Mouse (Mus musculus) adrenal gland, postnatal 4 days (tissue): ENCODE measurements around the gene Cdh23. TPM values are rescaled to one million over a fixed set of nuclear protein-coding genes. Genes with fewer than 3 reads are reported as not detected.
"Not testable (repeated sequence)": the region's sequence is repeated elsewhere in the genome, so short reads cannot be mapped to it uniquely, and the experiment has no call there.

Experiments used
- DNase-seq, 2 experiments: peaks; one replicate each; pipeline ENCODE4 v3.0.0; 2021 to 2022; ENCODE audit warnings: low spot score in 2 of 2, mixed read lengths in 2 of 2
- long read RNA-seq, 2 experiments: library from polyadenylated mRNA; stranded (forward); transcript quantifications; one replicate each; pipeline ENCODE4 v2.0.0; 2021
- total RNA-seq, 2 experiments: library from RNA; stranded (reverse); gene quantifications; 2 replicates each; pipeline ENCODE4 v1.2.3; 2021

Cdh23 gene
- total RNA-seq: 1 to 10 TPM; 1.5 to 2.2 TPM
- long read RNA-seq, experiment 1: 0 reads
- long read RNA-seq, experiment 2, partial matches to known transcripts: 0 of 1 reads
- long read RNA-seq, experiment 2, other reads (novel, unspliced or antisense): 1 of 1 reads

DNA sequence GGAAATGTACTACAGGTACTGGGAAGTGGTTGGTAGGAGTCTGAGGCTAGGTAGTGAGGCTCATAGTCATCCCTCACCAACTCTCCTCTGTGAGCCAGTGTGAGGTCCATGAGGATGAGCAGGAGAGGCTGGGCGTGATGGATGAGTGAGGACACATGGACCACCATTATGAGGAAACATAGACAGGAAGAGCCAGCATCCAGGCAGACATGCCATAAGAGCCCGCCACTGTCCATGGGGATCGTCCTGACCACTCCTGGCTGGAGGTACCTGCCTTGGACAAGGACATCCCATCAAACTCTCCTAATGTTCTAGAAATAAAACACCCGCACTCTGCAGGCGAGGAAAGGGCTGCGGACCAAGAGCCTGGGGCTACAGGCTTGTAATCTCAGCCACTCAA, at the start of gene Cdh23:
TSS of gene Cdh23 (minus strand) at position 101 of the 400 bp plus-strand sequence.
- no peak for DNase-seq

DNA sequence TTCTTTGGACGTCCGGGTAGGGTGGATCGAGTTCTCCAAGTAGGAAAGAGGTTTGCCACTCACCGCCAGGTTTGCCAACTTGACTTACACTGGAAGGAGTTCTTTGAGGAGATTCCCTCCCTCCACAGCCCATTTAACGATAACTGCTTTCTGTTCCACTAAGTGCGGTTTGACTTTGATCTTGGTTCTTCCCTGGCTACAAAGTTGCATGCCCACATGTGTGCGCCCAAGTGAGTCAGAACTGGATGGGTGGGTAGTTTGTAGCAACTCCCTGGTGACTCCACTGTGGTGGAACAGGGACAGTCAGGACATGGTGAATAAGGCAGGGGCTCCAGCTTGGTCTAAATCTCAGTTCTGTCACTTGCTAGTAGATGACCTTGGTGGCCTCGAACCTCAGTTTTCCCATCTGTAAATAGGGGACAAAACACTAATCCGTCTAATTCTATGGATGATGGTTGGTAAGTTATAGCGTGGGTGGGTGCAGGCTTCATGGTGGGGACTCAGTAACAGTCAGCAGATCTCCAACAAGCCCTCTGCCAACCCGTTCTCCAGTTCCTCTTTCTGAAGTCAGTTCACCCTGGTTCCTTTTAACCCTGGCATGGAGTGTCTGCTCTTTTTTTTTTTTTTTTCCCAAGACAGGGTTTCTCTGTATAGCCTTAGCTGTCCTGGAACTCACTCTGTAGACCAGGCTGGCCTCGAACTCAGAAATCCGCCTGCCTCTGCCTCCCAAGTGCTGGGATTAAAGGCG, 48.4 kb upstream of the Cdh23 start:
- DNase-seq: no peak

DNA sequence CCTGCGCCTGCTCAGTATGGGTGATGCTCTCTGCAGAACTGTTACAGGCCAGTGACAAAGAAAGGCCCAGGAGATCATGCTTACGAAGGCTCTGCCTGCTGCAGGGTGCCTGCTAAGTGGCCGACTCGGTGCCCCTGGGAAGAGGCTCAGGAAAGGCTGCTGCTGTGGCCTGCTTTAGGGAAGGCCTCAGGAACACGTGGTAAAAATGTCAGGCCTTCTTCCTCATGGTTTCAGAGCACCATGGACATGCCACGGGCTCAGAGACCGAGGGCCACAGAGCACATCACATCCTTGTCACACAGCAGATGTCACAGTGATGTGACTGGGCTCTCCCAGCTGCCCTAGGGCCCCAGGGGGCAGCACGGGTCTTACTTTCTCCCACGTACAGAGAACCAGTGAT, 47.4 kb upstream of the Cdh23 start:
- DNase-seq: no peak

DNA sequence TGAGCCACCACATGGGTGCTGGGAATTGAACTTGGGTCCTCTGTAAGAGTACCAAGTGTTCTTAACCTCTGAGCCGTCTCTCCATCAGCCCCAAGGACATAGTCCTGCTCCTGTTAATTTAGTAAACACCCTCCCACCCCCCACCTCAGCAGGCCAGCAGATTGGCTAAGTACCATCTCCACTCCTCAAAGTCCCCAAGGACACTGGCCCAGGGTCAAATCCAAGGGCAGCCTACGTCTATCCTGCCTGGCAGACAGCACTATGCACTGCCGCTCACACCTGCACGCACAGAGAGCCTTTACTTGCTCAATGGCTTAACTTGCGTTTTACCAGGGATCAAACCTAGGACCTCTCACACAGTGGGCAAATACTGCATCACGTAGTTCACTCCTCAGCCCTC, 46.7 kb upstream of the Cdh23 start:
- no peak for DNase-seq

DNA sequence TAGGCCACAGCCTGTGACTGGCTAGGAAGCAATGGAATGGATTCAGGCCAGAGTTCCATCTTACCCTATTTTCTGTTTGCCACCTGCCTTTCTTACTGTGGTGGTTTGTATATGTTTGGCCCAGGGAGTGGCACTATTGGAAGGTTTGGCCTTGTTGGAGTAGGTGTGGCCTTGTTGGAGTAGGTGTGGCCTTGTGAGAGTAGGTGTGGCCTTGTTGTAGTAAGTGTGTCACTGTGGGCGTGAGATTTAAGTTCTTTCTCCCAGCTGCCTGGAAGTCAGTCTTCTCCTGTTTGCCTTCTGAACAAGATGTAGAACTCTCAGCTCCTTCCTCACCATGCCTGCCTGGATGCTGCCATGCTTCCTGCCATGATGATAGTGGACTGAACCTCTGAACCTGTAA, 46.0 kb upstream of the Cdh23 start:
- not testable (repeated sequence) for DNase-seq

DNA sequence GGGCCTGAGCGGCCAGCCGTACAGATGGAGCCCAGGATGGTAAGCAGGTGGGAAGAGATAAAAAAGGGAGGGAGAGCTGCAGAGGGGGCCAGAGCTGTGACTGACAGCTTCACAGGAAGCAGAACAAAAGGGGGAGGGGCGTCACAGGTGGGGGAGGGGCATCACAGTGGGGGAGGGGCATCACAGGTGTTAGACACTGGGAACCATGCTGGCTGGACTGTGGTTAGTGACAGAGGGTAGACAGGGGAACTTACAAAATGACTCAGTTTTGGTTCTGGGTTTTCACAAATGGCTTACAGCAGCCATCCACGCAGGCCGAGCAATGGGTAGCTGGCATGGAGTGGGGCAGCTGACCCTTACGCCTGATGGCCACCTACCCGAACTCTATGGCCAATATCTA, 45.1 kb upstream of the Cdh23 start:
- DNase-seq: no peak

DNA sequence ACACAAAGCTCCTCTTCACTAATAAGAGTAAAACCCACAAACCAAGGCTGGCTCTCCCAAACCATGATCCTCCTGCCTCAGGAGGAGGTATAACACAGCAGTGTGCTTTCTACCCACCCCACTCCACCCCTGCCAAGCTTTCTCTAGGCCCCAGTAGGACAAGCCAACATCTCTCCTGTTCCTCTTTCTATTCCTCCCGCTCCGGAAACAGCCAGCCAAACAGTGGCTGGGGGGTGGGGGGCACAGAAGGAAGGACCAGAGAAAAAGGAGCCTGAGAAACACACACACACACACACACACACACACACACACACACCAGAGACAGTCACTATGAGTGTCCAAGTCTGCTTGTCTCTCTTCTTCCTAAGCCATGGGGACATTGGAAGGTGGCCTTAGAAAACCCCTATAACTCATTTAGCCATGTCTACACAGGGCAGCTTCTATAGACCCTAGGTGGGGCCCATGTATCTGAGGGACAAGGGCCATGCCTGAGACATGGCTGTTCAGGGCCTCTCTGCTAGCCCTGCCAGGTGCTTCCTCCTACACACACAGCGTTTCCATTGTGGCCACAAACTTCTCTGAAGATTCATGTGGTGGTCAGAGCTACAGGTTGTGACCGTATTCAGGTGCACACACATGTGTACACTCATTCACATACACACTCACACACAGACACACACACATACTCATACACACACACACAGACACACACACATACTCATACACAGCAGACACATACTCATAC, 43.5 kb upstream of the Cdh23 start:
- no peak for DNase-seq

DNA sequence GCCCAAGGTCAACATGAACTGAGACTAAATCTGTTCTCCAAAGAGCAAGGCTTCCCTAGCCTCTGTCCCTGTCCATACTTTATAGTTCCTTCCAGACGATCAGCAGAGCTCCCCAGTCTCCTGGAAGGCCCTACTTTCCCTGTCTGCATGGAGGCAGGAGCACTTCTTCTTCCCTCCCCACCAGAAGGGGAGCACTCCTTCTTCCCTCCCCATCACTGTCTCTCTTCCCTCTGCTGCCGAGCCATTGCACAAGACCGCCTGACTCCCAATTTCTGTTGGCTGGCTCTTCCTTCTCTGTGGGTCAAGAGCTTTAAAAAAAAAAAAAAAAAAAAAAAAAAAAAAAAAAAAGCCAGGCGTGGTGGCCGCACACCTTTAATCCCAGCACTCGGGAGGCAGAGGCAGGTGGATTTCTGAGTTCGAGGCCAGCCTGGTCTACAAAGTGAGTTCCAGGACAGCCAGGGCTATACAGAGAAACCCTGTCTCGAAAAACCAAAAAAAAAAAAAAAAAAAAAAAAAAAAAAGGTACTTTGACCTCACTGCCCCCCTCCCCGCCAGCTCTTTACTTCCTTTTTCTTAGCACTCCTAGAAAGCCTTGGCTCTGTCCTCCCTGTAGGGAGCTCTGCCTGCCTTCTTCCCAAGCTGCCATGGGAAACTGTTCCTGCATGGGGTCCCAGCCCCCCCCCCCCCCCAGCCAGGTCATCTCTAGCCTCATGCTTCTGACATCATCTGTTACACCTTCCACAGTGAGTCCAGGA, 41.8 kb upstream of the Cdh23 start:
- DNase-seq: no peak

DNA sequence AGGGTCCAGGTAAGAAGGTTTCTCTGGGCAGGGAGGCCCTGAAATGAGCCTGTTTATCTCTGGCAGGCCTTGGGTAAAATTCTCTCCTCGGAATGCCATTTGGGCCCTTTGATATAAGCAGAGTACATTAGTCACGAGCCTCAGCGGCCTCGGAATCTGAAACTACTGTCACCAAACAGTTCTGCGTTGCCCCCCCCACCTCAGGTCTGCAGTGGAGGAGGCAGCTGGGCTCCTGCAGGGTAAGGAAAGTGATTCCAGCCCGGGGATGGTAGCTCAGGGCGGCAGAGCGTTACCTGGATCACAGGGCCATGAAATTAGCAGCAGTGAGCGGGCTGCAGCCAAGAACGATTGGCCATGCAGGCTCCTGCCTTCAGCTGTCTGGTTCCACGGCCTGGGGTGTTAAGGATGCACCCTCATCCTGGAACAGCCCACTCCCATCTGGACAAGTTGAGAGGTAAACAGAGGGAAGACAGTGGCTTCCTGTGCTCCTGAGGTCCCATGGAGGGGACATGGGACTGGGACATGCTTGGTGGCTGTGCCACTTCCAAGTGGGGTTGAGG, 41.0 kb upstream of the Cdh23 start:
- peak in 1 of 2 experiments; percentile 44 for DNase-seq

DNA sequence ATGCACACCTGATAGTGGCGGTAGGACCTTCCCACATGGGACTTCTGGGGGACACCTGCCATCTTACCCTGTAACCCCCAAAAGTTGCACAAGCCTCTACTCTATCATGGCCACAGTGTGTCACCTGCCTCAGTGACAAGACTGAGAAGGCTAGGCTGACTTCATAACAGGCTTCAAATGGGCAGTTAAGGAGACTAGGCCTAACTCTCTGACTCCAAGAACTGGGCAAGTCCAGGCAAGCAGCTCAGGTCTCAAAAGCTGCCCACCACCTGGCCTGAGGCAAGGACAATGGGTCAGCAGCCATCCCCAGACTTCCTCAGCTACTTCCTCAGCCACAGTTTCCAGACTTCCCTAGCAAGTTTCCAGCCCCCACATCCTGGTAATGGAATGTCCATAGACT, 39.4 kb upstream of the Cdh23 start:
- DNase-seq: no peak

DNA sequence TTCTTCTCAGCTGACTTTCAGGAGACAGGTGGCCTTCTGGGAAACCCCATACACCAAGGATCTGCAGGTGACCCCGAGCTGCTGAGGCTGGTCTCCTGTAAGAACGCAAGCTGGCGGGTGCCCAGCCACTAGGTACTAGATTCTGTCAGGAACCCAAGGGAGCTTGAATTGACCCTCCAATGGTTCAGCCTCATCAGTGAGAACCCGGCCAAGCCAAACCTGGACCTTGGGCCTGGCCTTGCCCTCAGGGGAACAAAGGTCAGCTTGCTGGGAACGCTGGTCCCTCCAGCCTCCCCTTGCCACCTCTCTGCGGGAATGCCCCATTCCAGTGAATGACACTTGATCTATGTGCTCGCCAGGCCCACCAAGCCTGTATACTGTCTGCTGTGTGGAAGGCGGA, 37.2 kb upstream of the Cdh23 start:
- DNase-seq: no peak

DNA sequence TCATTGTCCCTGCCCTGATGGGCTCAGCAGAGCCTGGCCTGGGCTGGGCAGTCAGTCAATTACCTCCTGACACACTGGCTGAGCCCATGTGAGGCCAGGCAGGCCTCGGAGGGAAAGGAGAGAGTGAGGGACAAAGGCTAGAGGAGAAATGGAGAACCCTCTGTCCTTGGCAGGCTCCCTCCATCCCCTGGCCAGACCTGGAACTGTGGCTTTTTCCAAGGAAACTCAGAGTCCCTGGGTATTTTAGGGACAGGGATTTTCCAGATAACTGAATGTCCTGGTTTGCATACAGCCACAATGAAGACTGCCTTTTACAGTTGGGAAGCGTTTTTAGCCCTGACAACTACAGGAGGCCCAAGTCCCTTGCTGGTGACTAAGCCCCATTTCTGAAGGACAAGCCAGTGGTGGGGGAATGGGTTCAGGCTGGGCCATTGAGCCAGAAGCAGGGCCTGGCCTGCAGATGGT, 36.1 kb upstream of the Cdh23 start:
- no peak for DNase-seq

DNA sequence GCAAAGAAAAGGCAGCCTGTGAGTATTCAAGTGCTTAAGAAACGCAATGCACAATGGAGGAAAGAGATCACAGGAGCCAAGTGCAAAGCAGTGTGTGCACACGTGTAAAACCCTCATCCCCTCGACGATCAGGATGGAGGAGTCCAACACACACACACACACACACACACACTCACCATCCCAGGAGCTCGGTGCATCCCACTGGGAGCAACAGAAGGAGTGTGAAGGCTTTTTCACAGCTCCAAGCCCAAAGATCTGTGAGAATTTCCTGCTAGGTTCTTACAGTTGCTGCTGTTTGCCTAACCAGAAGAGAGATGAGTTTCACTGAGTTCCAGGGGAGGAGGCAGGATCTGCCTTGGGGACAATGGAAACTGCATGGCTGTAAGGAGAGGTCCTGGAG, 35.5 kb upstream of the Cdh23 start:
- DNase-seq: no peak

DNA sequence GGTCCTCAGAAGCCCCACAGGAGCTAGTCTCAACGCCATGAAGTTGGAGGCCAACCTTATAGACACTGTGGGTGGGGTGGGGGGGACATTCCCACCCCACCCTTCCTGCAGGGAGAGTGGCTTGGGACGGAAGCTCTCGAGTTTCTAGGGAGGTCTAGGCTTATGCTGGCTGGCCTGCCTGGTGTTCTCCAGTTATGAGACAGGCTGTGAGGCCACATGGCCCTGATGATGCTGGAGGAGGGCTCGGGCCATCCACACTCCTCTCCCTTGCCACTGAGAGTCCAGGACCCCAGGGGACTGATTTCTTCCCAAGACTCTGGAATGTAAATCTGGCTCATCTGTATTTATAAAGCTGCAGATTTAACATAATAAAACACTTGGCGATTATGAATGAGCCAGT, 31.0 kb upstream of the Cdh23 start:
- DNase-seq: no peak

DNA sequence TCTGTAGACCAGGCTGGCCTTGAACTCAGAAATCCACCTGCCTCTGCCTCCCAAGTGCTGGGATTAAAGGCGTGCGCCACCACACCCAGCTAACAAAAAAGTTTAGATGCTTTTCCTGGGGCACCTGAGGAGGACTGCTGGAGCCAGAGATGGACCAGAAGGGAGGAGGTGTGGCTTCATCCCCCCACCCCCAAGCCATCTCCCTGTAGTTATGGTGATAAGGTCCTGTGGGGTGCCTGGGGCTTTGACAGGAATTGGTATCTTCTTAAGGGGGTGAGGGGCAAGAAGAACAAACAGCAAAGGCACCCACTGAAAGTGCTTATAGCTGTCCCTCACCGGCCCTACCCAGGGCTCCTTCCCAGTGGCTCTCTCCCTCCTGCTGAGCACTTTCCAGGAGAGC, 30.6 kb upstream of the Cdh23 start:
- no peak for DNase-seq

DNA sequence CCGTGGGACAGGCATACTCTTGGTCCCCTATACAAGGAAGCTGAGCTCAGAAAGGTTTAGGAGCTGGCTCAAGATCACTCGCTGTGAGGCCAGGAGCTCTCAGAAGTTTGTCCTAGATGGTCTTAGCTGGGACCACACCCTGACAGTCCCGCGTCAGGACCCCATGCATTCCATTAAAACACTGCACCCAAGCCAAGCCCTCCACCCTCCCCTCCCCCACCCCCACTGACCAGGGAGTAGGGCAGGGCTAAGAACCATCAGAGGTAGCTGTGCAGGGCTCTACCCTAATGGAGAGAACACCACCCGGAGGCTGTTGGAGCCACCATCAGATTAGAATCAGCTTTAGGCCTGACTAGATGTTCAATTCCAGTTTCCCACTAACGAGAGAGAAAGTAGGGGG, 28.2 kb upstream of the Cdh23 start:
- no peak for DNase-seq

DNA sequence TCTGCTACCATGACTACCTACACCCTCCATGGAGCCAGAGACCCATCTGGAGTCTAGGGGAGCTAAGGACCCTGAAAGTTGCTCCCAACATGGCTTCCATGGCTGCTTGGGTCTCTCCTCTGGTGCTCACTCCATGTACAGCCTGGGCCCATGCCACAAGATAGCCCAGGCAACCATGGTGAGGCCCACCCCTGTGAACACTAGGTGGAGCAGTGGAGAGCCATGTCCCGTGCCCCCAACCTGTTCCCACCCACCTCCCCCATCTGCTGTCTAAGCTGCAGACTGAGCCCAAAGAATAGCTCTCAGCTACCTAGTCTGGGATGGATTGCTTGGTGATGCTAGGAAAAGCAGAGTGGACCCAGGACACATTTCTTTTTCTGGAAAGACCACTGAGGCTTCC, 27.1 kb upstream of the Cdh23 start:
- no peak for DNase-seq

DNA sequence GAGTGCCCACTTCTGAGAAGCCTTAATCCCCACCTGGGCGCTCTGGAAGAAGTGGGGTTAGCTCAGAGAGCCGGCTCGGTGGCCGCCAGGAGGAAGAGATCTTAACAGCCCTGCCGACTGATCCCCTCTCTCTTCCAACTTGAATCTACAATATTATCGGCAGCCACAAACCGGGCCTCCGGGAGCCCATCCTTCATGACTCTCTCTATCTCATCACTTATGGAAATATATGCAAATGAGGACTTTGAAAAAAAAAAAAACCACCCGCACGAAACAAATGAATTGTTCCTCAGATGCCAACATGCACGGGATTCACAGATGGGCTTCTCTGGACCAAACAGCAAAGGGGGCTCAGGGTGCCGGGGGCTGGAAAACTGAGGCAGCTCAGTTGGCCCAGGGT, 25.4 kb upstream of the Cdh23 start:
- no peak for DNase-seq

DNA sequence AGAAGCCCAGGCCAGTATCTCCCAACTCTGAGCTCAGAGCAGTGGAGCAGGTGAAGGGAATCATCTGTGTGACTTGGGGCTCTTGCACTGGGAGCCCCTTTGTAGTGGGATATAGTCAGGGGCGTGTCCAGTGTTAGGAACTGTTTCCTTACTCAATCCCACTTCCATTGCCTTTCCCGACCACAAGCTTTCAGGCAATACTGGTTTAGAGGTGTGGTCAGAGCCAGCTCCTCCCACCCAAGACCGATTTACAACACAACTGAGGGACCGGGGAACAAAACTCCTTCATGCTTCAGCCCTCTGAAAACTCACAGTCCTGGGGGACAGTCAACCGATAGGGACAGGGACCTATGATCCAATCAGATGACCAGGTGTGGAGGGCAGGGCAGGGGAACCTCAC, 24.2 kb upstream of the Cdh23 start:
- no peak for DNase-seq

DNA sequence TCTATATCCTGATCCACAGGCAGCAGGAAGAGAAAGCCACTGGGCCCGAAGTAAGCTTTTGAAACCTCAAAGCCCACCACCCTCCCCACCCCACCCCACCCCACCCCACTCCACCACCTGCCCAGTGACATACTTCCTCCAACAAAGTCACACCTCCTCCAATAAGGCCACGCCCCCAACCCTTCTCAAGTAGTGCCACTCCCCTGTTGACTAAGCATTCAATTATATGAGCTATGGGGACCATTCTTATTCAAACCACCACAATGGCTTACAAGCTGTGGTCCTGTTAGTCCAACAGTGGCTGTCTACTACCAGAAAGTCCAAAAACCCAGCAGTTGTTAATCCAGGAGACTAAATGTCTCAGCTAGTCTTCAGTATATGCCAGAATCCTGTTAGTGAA, 22.2 kb upstream of the Cdh23 start:
- no peak for DNase-seq

DNA sequence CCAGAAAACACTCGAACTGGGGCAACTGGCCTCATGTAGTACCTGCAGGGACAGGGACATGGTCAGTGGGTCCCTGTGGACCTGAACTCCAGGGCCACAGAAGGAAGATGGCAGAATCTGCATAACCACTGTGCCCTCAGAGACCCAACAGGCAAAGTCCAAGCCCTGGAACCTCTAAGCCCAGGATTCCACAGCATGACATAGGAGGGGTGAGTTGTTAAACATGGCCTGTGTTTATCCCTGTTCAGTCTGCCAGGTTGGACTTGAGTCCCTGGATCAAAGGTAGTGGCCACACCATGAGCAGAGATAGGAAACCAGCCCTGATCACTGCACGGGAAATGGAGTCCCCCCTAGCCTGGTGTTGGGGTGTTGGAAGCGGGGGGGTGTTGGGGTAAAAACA, 20.2 kb upstream of the Cdh23 start:
- no peak for DNase-seq

DNA sequence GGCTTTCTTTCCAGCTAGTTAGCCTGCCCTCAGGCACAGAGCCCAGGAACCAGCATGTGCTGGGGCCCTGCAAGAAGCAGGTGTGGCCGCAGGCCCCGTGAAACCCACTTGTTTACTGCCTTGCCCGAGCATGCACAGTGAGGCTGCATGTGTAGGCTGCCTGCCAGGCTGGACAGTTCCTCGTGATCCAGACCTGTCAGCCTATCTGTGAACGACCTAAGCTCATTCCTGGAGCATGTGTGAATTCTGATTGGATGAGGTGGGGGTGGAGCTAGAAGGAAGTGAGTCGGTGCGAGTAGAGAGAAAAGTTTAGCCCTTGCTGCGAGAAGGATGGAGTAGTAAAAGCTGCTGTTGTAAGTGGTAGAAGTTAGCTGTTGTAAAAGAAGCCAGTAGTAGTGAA, 16.0 kb upstream of the Cdh23 start:
- not testable (repeated sequence) for DNase-seq
